Mouse (Mus musculus) CD4-positive, CD25-positive, alpha-beta regulatory T cell, adult 2 months (primary cell): Measurements from ENCODE around the gene Tasp1.
"Not testable (repeated sequence)": the region's sequence is repeated elsewhere in the genome, so short reads cannot be mapped to it uniquely, and the experiment has no call there.

Source experiments
- DNase-seq: peaks from one replicate; pipeline ENCODE4 v3.0.0-alpha.2; 2012; ENCODE audit warnings: low read depth, low spot score

The Tasp1 gene

GRCm38 (mm10) chr2:139884264-139884637, 182.4 kb downstream of the Tasp1 start:
- no peak for DNase-seq

GRCm38 (mm10) chr2:139883581-139884263, 182.9 kb downstream of the Tasp1 start:
- DNase-seq = no peak

- DNase-seq = no peak
Observed at GRCm38 (mm10) chr2:139878052-139878621, 188.5 kb downstream of the Tasp1 start.

- DNase-seq = no peak
Observed at GRCm38 (mm10) chr2:139875876-139876275, 190.7 kb downstream of the Tasp1 start.

GRCm38 (mm10) chr2:139874173-139874572, 192.4 kb downstream of the Tasp1 start:
- DNase-seq = no peak

GRCm38 (mm10) chr2:139873762-139874161, 192.8 kb downstream of the Tasp1 start:
- no peak for DNase-seq

- DNase-seq = not testable (repeated sequence)
Observed at GRCm38 (mm10) chr2:139869071-139869470, 197.5 kb downstream of the Tasp1 start.

- DNase-seq = not testable (repeated sequence)
Observed at GRCm38 (mm10) chr2:139863396-139863795, 203.2 kb downstream of the Tasp1 start.

GRCm38 (mm10) chr2:139860133-139860494, 206.5 kb downstream of the Tasp1 start:
- DNase-seq = no peak

- no peak for DNase-seq
Observed at GRCm38 (mm10) chr2:139859424-139860132, 207.0 kb downstream of the Tasp1 start.

- DNase-seq = no peak
Observed at GRCm38 (mm10) chr2:139849621-139850020, 217.0 kb downstream of the Tasp1 start.

- peak; percentile 51 for DNase-seq
Observed at GRCm38 (mm10) chr2:139841359-139841758, 225.2 kb downstream of the Tasp1 start.

GRCm38 (mm10) chr2:139840941-139841340, 225.7 kb downstream of the Tasp1 start:
- DNase-seq = no peak

- no peak for DNase-seq
Observed at GRCm38 (mm10) chr2:139821589-139822378, 244.8 kb downstream of the Tasp1 start.

GRCm38 (mm10) chr2:139817275-139817674, 249.3 kb downstream of the Tasp1 start:
- DNase-seq = no peak

GRCm38 (mm10) chr2:139807887-139808286, 258.7 kb downstream of the Tasp1 start:
- DNase-seq = no peak

GRCm38 (mm10) chr2:139804041-139804440, 262.6 kb downstream of the Tasp1 start:
- no peak for DNase-seq

GRCm38 (mm10) chr2:139792345-139793120, 274.1 kb downstream of the Tasp1 start:
- DNase-seq = no peak

- no peak for DNase-seq
Observed at GRCm38 (mm10) chr2:139788658-139789057, 277.9 kb downstream of the Tasp1 start.

GRCm38 (mm10) chr2:139784946-139785345, 281.7 kb downstream of the Tasp1 start:
- DNase-seq = no peak

GRCm38 (mm10) chr2:139784465-139784864, 282.1 kb downstream of the Tasp1 start:
- DNase-seq = no peak
